Mouse (Mus musculus) frontal cortex, postnatal 14 days (tissue): ENCODE measurements around the gene Anapc2.
"Not testable (repeated sequence)": the region's sequence is repeated elsewhere in the genome, so short reads cannot be mapped to it uniquely, and the experiment has no call there.

ENCODE experiments used
- DNase-seq, 2 experiments: peaks; one replicate each; pipeline ENCODE4 v3.0.0; 2022; ENCODE audit warnings: low spot score in 2 of 2

The Anapc2 gene

GRCm38 (mm10) chr2:25240723-25241437 lies 31.4 kb upstream of the Anapc2 start:
- peak in 1 of 2 experiments; percentile 52 for DNase-seq

GRCm38 (mm10) chr2:25241438-25241775 lies 30.9 kb upstream of the Anapc2 start:
- no peak for DNase-seq

GRCm38 (mm10) chr2:25242101-25242506 lies 30.2 kb upstream of the Anapc2 start, which contains the start of the genes Rnf208 and Cysrt1:
Gene Rnf208 (plus strand): TSS chr2:25242255.
Gene Cysrt1 (minus strand): TSS chr2:25242452.
- peak in 1 of 2 experiments; percentile 38 for DNase-seq

GRCm38 (mm10) chr2:25243342-25243741 lies 28.9 kb upstream of the Anapc2 start:
- no peak for DNase-seq

- DNase-seq, result no peak
These were observed 28.1 kb upstream of the Anapc2 start for GRCm38 (mm10) chr2:25244144-25244543.

- DNase-seq, result no peak
These were observed 25.9 kb upstream of the Anapc2 start, which contains the start of gene AL732309.1 for GRCm38 (mm10) chr2:25246183-25247072. Gene AL732309.1 (minus strand): TSS chr2:25246863.

DNA sequence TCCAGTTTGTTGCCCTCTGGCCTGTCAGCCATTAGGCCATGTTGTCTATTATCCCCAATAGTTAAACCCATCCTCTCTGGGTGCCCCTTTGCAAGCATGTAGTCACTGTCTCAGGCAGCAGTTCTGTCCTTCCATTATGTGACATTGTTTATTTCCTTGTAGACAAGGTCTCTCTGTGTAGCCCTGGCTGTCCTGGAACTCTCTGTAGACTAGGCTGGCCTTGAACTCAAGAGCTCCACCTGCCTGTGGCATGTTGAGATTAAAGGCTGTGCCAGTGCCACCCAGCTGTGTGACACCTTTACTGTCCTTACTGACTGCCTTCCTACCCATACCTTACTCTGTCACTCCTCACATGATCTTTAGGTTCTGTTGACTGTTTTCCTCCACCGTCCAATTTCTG lies 19.9 kb upstream of the Anapc2 start:
- no peak for DNase-seq

DNA sequence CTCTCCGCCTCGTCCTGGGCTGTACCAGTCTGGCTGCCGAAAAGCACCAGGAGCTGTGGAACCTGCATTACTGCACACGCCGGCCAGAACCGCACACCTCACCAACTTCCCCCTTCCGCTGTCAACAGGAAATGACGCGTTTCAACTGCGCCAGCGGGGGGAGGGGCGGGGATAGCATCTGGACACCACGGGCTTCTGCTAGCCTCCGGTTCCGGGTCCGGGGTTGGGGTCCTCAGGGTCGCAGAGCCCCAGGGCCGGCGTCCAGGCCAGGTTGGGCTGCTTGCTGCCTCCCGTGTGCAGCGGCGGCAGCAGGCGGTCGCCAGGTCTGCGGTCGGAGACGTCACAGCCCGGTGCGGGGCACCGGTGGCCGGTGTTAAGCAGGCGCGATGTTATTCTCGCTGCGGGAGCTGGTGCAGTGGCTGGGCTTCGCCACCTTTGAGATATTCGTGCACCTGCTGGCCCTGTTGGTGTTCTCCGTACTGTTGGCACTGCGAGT lies 16.9 kb upstream of the Anapc2 start, which contains the start of gene Tmem203:
Gene Tmem203, plus strand, starts transcription at position 156 of the 496 bp plus-strand sequence.
- peak; percentile 71 to 83 for DNase-seq

- not testable (repeated sequence) for DNase-seq
These were observed 15.7 kb upstream of the Anapc2 start for GRCm38 (mm10) chr2:25256443-25257109.

- not testable (repeated sequence) for DNase-seq
These were observed 15.0 kb upstream of the Anapc2 start for GRCm38 (mm10) chr2:25257250-25257649.

GRCm38 (mm10) chr2:25258887-25259286 lies 13.4 kb upstream of the Anapc2 start:
- no peak for DNase-seq

DNA sequence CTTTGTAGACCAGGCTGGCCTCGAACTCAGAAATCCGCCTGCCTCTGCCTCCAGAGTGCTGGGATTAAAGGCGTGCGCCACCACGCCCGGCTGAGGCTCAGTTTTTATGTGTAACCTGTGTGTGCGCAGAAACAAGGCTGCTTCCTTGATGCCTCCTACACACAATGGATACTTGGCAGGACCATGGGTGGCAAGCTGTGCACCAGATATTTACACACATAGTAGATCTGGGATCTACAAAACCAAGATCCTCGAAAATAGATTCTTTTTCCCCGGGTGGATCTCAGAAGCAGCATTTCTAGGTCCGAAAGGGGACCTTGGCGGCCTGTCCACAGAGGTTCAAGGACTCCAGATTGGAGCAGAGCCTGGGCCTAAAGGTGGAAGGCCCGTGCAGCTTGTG lies 10.4 kb upstream of the Anapc2 start:
- DNase-seq, result no peak

DNA sequence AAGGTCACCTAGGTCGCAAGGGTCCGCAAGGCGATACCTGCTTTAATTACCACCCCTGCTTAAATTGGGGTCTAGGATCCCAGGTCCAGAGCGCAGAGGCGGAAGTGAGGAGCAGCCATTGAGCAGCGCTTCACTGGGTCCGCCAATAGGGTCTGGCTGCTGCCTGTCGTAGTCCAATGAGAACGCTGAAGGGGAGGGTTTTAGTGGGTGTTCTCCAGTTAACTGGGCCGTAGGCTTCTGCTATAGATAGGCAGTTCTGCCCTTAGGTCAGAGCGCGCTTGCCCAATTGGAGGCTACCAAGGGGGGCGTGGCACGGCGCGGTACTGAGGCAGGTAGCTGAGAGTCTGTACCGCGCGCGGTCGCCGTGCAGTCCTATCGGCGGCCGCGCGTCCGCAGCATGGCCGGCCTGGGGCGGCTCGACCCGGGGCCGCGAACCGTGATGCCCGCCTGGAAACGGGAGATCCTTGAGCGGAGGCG lies 9.9 kb upstream of the Anapc2 start, which contains the start of gene Tprn:
Gene Tprn, plus strand, starts transcription at position 328 of the 477 bp plus-strand sequence.
- peak; percentile 89 to 93 for DNase-seq

DNA sequence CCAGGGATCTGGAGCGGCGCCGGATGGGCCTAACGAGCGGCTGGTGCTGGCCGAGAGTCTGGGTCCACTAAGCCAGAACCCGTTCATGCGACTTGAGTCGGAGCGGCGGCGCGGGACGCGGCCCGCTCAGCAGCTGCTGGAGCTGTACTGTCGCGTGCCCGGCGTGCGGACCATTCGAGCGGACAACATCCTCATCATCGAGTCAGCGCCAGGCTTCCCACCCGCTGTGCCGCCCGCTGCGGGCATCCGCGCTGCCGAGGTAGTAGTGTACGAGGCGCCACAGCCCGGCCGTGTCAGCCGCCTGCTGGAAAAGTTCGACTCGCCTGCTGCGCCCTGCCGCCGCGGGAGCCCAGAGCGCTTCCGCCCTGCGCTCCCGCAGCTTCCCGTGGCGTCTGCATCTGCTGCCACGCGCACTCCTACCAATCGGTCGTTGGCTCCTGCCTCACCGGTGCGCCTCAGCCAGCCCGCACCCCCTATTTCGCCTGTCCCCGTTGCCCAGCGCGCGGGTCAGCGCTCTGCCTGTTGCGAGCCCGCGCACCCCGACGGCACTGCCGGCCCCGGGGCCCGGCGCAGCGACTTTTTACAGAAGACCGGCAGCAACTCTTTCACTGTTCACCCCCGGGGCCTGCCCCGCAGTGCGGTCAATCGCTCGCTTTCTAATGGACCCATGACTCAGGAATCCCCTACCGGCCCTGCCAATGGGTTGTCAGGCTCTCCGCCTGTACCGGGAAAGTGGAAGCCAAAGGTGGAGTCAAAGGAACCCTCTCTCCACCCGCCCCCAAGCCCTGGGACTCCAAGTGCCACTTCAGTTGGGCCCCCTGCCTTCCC lies 9.3 kb upstream of the Anapc2 start:
- no peak for DNase-seq

GRCm38 (mm10) chr2:25263623-25264285 lies 8.5 kb upstream of the Anapc2 start:
- no peak for DNase-seq

DNA sequence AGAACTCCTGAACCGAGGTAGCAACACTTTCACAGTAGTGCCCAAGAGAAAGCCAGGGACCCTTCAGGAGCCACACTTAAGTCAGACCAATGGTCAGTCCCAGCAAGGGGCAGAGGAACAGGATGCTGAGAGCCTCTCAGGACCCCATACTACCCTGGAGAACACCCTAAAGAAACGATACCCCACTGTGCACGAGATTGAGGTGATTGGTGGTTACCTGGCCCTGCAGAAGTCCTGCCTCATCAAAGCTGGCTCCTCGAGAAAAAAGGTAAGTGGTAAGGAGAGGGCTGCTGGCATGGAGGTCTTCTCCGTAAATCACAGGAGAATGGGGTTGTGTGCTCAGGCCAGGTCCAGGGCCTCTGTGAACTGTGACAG lies 8.0 kb upstream of the Anapc2 start:
- no peak for DNase-seq

DNA sequence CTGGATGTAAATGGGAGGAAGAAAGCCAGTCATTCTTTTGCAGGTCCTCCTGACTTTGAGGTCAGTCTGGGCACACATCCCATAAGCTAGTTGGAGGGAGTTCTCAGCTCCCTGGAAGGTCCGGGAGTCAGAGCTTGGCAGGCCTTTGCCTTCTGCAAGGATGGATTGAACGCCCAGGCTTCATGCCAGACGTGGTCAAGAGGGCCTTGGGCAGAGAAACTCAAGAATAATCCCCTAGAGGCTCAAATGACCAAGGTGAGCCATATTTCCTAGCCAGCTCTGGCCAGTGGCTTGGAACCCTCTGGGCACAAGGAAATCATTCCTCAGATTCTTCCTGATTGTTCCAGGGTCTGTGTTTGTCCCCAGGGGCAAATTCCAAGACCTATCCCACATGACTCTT lies 7.4 kb upstream of the Anapc2 start:
- DNase-seq, result no peak

DNA sequence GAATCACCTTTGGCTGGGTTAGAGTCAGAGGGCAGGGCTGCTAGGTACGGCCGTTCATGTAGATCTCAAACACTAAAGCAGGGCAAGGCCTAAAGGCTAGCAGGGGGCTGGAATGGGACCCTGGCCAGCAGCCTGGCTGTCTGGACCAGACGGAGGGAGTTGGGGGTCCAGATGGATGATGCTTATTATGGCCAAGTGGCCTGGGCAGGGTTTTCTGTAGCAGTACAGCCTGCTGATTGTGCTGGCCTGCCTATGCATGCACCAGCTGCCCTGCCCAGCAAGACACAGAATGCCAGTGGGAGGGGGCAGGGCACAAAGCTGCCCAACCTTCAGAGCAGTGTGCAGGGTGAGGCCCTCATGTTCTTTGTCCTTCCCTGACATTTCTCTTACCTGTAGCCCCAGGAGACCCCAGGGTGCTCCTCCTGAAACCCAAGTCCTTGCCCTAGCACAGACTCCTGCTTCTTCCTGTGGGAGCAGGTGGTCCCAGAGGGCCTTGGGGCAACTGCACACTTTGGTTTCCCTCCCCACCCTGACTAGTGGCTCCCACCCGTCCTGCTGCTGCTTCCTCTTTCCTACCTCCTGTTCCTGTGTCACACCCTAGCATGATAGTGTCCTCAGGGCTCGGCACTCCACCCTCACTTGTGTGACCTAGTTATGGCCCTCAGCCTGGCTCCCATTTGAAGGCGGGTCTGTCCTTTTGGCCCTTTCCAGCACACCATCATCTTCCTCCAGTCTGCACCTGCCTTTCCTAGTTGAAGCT lies 6.2 kb upstream of the Anapc2 start:
- DNase-seq, result no peak

DNA sequence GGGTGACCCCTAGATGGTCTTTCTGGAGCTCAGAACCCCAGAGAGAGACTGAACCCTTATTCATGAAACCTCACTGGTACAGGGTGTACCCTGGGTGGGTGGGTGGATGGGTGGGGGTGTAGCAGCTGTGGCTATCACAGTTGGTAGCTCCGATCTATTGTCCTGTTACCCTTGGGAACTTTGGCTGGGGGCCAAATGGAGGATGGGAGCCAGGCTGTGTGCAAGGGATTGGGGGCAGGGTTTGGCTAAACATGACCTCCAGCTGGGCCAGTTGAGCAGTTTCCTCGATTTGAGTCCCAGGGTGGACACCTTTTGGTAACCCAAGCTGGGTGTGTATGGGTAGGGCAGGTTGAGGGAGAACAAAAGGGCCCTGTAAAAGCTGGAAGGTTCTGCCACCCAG lies 5.6 kb upstream of the Anapc2 start:
- no peak for DNase-seq

DNA sequence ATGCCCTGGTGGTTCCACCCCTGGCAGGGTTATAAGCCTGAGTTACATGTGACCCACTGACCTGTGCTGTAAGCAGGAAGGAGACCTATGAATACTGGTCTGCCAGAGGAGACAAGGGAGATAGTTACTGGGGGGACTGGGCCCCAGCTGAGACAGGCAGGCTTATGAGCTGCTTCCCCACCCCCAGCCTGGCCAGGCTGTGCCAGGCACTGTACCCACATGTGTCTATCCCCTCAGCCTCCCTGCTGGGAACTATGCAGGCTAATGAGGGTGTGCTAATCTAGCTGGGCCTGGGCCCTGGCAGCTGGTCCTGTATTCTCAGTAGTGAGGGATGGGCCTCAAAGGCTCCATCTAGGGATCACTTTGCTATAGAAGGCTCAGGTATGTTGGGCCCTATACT lies 5.0 kb upstream of the Anapc2 start:
- no peak for DNase-seq
